In the genomic region with DNA sequence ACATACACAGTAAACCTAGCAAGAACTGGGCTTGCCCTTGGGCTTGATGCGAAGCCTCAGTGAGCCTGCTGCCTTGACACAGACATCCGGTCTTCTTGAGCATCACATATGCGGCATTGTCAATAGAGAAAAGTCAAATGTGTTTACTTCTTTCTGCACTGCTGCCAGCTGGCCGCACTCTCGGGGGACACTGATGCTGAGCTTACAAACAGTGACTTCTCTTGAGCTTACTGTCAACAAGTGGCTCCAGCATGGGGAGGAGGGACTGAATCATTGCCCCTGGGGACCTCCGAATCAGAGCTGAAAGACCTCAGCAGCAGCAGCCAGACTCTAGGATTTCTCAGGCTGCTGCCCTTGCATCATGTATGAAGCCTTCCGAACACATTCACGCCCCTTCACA, we compare ENCODE assay signal across 9 mouse cellular contexts.
DNase-seq lines count a peak whose midpoint lies in the region; ATAC-seq and TF ChIP-seq lines count a peak whose summit lies in the region.
"Had no signal": no experiment of that assay in that cellular context is flagged by ENCODE, and none has a peak within 500 bp of the region (broad histone marks: within the 10 kb centered on the region; RNA-seq: fewer than 3 reads in every experiment).

No protein-coding gene starts in this region.

- no peak overlapping the region for H3K27ac ChIP-seq in heart, embryonic 11.5 days (ENCODE audit: low read depth, low read length)
- no peak overlapping the region for H3K27ac ChIP-seq in lung, postnatal 0 days (ENCODE audit: low read length)
- H3K27ac ChIP-seq in forebrain, embryonic 10.5 days: no peak overlapping the region
- H3K27ac ChIP-seq: neural tube, embryonic 13.5 days had no signal

- no peak for ATAC-seq in heart, embryonic 11.5 days (replicated peaks; ENCODE audit: insufficient number of reproducible peaks, low FRiP score, low TSS enrichment)
- ATAC-seq in lung, postnatal 0 days: peak; percentile 79

- no peak overlapping the region for H3K4me3 ChIP-seq in heart, embryonic 11.5 days (ENCODE audit: low read depth, low read length)
- H3K4me3 ChIP-seq in lung, postnatal 0 days (ENCODE audit: low read depth, low read length): no peak overlapping the region
- no peak overlapping the region for H3K4me3 ChIP-seq in forebrain, embryonic 10.5 days
- H3K4me3 ChIP-seq: neural tube, embryonic 13.5 days had no signal

- H3K4me1 ChIP-seq in heart, embryonic 11.5 days (ENCODE audit: control insufficient read depth, insufficient read depth, low read length): peaks cover 12% of the 10 kb centered on the region
- H3K4me1 ChIP-seq in lung, postnatal 0 days (ENCODE audit: insufficient read depth, low read depth, low read length): no peaks in the 10 kb centered on the region
- peaks cover 6% of the 10 kb centered on the region for H3K4me1 ChIP-seq in forebrain, embryonic 10.5 days

- no peaks in the 10 kb centered on the region for H3K36me3 ChIP-seq in heart, embryonic 11.5 days (ENCODE audit: control insufficient read depth, insufficient read depth, low read length)
- no peaks in the 10 kb centered on the region for H3K36me3 ChIP-seq in lung, postnatal 0 days (ENCODE audit: insufficient read depth, low read length)
- H3K36me3 ChIP-seq in forebrain, embryonic 10.5 days (replicated peaks): no peaks in the 10 kb centered on the region
- H3K36me3 ChIP-seq: neural tube, embryonic 13.5 days had no signal

- no peak overlapping the region for H3K4me2 ChIP-seq in heart, embryonic 11.5 days
- no peak overlapping the region; the same call in 1 of the 2 replicates for H3K4me2 ChIP-seq in lung, postnatal 0 days (replicated peaks; ENCODE audit: low read depth, low read length)
- H3K4me2 ChIP-seq: neural tube, embryonic 13.5 days had no signal

- intact Hi-C loops in heart, postnatal 14 days (cut with DNase I): no loop called here

- H3K27me3 ChIP-seq in heart, embryonic 11.5 days (ENCODE audit: control insufficient read depth, insufficient read depth, low read length): no peaks in the 10 kb centered on the region
- H3K27me3 ChIP-seq in lung, postnatal 0 days (replicated peaks; ENCODE audit: insufficient read depth, low read length): no peaks in the 10 kb centered on the region
- no peaks in the 10 kb centered on the region for H3K27me3 ChIP-seq in forebrain, embryonic 10.5 days (ENCODE audit: poor library complexity, severe bottlenecking)
- H3K27me3 ChIP-seq: neural tube, embryonic 13.5 days had no signal

- DNase-seq in heart, adult 18-20 months: peak; percentile 77 to 85
- peak; percentile 37 for DNase-seq in embryo, embryonic 10 days (ENCODE audit: low spot score)
- peak; percentile 68 to 73 for DNase-seq in heart, postnatal 14 days
- peak; percentile 50 for DNase-seq in lung, postnatal 0 days (ENCODE audit: low spot score)
- DNase-seq in forebrain, embryonic 10.5 days (ENCODE audit: extremely low spot score, low spot score): no peak
- no peak for DNase-seq in layer of hippocampus, adult 9-10 months (ENCODE audit: low spot score)
- DNase-seq in cerebellum, adult 18-20 months: no peak

- no peaks in the 10 kb centered on the region for H3K9me3 ChIP-seq in heart, embryonic 11.5 days (replicated peaks; ENCODE audit: control insufficient read depth, low read length)
- H3K9me3 ChIP-seq in lung, postnatal 0 days (ENCODE audit: low read length): no peaks in the 10 kb centered on the region
- H3K9me3 ChIP-seq in forebrain, embryonic 10.5 days: no peaks in the 10 kb centered on the region
- H3K9me3 ChIP-seq: neural tube, embryonic 13.5 days had no signal

- no peak overlapping the region for H3K9ac ChIP-seq in heart, embryonic 11.5 days (ENCODE audit: low read depth, low read length)
- H3K9ac ChIP-seq in lung, postnatal 0 days (replicated peaks; ENCODE audit: low read depth): no peak overlapping the region
- H3K9ac ChIP-seq: neural tube, embryonic 13.5 days had no signal

- WGBS in heart, embryonic 11.5 days (ENCODE audit: insufficient replicate concordance): 57% methylated on average over 8 of the region's 8 CpGs
- 28% methylated on average over 8 of the region's 8 CpGs for WGBS in lung, postnatal 0 days
- 62% methylated on average over 8 of the region's 8 CpGs for WGBS in forebrain, embryonic 10.5 days

- no peak for TF ChIP-seq EP300 in lung, postnatal 0 days (IDR thresholded peaks at IDR 0.05)

- no peak for TF ChIP-seq CTCF in lung, postnatal 0 days (IDR thresholded peaks at IDR 0.05)

Comparison
In these comparisons a context has a peak if more than half of its experiments do, and no peak if none do; other contexts are left out.
1. DNase-seq: peak in heart, adult 18-20 months (2 of 2), embryo, embryonic 10 days (single experiment), heart, postnatal 14 days (2 of 2) and lung, postnatal 0 days (single experiment); none in forebrain, embryonic 10.5 days (single experiment), layer of hippocampus, adult 9-10 months (single experiment) and cerebellum, adult 18-20 months (0 of 2).